Mouse (Mus musculus) activated CD4-positive, CD25-positive, alpha-beta regulatory T cell, adult 4 months (primary cell): Measurements from ENCODE around the gene Eif5a. TPM values are rescaled to one million over a fixed set of nuclear protein-coding genes. Genes with fewer than 3 reads are reported as not detected.

Experiments used
- ATAC-seq: one replicate; pipeline ENCODE4 v1.8.0; 2017
- polyA plus RNA-seq, 2 experiments: library from polyadenylated mRNA; unstranded; fragments of 100-300 nt; shearing (Covaris generic); gene quantifications; one replicate each; pipeline ENCODE4 v1.2.1; 2017

The Eif5a gene
- polyA plus RNA-seq, 2 experiments from 2014 or later = 1,092 to 1,351 TPM

DNA sequence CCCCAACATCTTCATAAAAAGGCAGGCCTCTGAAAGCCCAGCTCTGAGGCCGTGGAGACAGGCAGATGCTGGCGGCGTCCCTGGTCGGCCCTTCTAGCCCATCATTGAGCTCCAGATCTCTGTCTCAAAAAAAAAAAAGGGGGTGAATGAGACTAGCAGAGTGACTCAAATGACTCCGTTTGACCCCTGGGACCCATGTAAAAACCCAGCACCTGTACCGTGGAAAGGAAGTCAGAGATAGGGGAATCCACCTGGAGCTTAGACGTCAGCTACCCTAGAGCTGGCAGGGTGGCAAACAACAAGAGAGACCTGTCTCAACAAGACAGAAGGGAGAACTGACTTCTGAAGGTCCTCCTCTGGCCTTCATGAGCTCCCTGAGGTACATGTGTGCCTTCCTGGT is 49.9 kb downstream of the Eif5a start:
- ATAC-seq = no peak

DNA sequence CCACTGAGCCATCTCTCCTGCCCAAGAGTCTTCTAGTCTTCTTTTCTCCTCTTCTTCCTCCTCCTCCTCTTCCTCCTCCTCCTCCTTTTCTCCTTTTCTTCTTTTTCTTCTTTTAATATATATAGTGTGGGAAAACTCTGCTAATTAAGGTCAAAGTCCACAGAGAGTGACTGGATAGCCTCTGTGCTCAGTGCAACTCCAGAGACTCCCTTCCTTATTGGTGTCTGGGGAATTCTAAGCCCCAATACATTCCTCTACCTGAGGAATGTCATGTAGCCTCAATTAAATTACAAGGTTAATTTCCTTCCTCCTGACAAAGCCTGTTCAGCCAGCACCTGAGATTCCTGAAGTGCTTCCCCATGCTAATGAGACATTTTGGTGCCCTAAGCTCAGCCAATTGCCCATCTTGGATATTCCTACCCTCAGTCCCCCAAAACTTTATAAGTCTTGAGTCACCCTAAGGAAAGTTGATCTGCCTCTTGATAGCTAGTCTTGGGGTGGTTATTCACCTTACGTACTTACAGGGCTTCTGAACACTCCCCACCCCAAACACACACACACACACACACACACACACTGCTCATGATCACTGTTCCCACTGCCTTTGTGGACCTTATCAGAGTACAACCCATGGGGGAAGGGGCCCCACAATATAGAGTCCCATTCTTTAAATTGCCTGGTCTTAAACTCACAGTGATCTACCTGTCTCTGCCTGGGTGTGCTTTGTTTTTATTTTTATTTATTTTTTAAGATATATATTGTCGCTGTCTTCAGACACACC is 51.3 kb downstream of the Eif5a start:
- no peak for ATAC-seq

DNA sequence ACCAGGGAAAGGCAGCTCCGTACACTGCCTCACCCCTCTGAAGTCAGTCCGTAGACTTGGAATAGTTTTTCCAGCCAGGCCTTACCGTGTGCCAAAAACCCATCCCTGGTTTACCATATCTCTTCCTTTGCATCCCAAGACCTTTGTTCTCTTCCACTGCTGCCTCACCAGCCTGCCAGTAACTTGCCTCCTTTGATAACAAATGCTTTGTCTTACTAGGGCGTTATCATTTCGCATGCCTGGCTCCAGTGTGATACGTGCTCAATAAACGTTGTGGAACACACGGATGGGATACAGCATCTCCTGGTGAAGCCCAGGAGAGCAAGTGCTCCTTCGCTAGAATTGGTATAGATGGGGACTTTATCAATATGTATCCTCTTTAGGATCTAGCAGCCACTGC is 54.4 kb downstream of the Eif5a start:
- no peak for ATAC-seq

Other genes with a start within 250 kb of the Eif5a start
- 100 to 1,000 TPM; 202 to 297 TPM for gene Eif4a1, start 249.5 kb downstream of the Eif5a start, polyA plus RNA-seq
- gene Senp3, start 239.9 kb downstream of the Eif5a start, polyA plus RNA-seq = 10 to 100 TPM; 32.7 to 33.0 TPM
- gene Tnfsf13, start 236.2 kb downstream of the Eif5a start, polyA plus RNA-seq = not detected
- not detected for gene Tnfsf12, start 226.1 kb downstream of the Eif5a start, polyA plus RNA-seq
- not detected for gene Tnfsfm13, start 225.9 kb downstream of the Eif5a start, polyA plus RNA-seq
- 10 to 100 TPM; 24.0 to 28.8 TPM for gene Polr2a, start 163.3 kb downstream of the Eif5a start, polyA plus RNA-seq
- gene Slc35g3, start 160.0 kb downstream of the Eif5a start, polyA plus RNA-seq = not detected
- 1 to 10 TPM; 7.8 to 8.1 TPM for gene Zbtb4, start 156.0 kb downstream of the Eif5a start, polyA plus RNA-seq
- 1 to 10 TPM in 1 of 2 experiments, under 1 TPM in 1; 0.66 to 4.1 TPM for gene Chrnb1, start 126.0 kb downstream of the Eif5a start, polyA plus RNA-seq
- not detected for gene Fgf11, start 120.1 kb downstream of the Eif5a start, polyA plus RNA-seq
- not detected for gene Tmem102, start 116.3 kb downstream of the Eif5a start, polyA plus RNA-seq
- gene Gm39566, start 106.7 kb downstream of the Eif5a start, polyA plus RNA-seq = under 1 TPM in 1 of 2 experiments, not detected in 1; 0.08 TPM
- gene Spem2, start 103.5 kb downstream of the Eif5a start, polyA plus RNA-seq = not detected
- not detected for gene Spem1, start 99.8 kb downstream of the Eif5a start, polyA plus RNA-seq
- gene Nlgn2, start 84.2 kb downstream of the Eif5a start, polyA plus RNA-seq = under 1 TPM; 0.59 to 0.66 TPM
- gene Tmem256, start 83.4 kb downstream of the Eif5a start, polyA plus RNA-seq = 100 to 1,000 TPM; 127 to 138 TPM
- gene Plscr3, start 75.6 kb downstream of the Eif5a start, polyA plus RNA-seq = 10 to 100 TPM; 15.4 to 17.5 TPM
- gene Tnk1, start 63.2 kb downstream of the Eif5a start, polyA plus RNA-seq = not detected
- gene Tmem95, start 43.9 kb downstream of the Eif5a start, polyA plus RNA-seq = not detected
- under 1 TPM in 1 of 2 experiments, not detected in 1; 0.56 TPM for gene Kctd11, start 40.6 kb downstream of the Eif5a start, polyA plus RNA-seq
- 100 to 1,000 TPM; 213 to 273 TPM for gene Acap1, start 26.4 kb downstream of the Eif5a start, polyA plus RNA-seq
- gene 2810408A11Rik, start 21.0 kb downstream of the Eif5a start, polyA plus RNA-seq = 1 to 10 TPM; 1.1 to 1.2 TPM
- gene Neurl4, start 20.9 kb downstream of the Eif5a start, polyA plus RNA-seq = 1 to 10 TPM; 7.9 to 8.0 TPM
- gene Gps2, start 8.1 kb downstream of the Eif5a start, polyA plus RNA-seq = 100 to 1,000 TPM in 1 of 2 experiments, 10 to 100 TPM in 1; 90.7 to 106 TPM
- not detected for gene Ybx2, start 13.8 kb upstream of the Eif5a start, polyA plus RNA-seq
- gene Slc2a4, start 26.2 kb upstream of the Eif5a start, polyA plus RNA-seq = not detected
- not detected for gene Cldn7, start 42.8 kb upstream of the Eif5a start, polyA plus RNA-seq
- 10 to 100 TPM; 21.4 to 24.8 TPM for gene Ctdnep1, start 59.2 kb upstream of the Eif5a start, polyA plus RNA-seq
- gene Elp5, start 60.6 kb upstream of the Eif5a start, polyA plus RNA-seq = 10 to 100 TPM; 62.1 to 69.7 TPM
- 100 to 1,000 TPM; 343 to 373 TPM for gene Gabarap, start 69.2 kb upstream of the Eif5a start, polyA plus RNA-seq
- 10 to 100 TPM; 32.1 to 44.9 TPM for gene Phf23, start 73.8 kb upstream of the Eif5a start, polyA plus RNA-seq
- 1 to 10 TPM; 2.7 to 3.9 TPM for gene Dvl2, start 78.6 kb upstream of the Eif5a start, polyA plus RNA-seq
- gene Acadvl, start 93.5 kb upstream of the Eif5a start, polyA plus RNA-seq = 100 to 1,000 TPM; 107 to 139 TPM
- 10 to 100 TPM in 1 of 2 experiments, 1 to 10 TPM in 1; 9.7 to 11.6 TPM for gene Dlg4, start 95.0 kb upstream of the Eif5a start, polyA plus RNA-seq
- gene Asgr1, start 132.1 kb upstream of the Eif5a start, polyA plus RNA-seq = not detected
- gene Asgr2, start 170.7 kb upstream of the Eif5a start, polyA plus RNA-seq = not detected
- gene Mgl2, start 208.4 kb upstream of the Eif5a start, polyA plus RNA-seq = under 1 TPM in 1 of 2 experiments, not detected in 1; 0.21 TPM
- not detected for gene Clec10a, start 234.2 kb upstream of the Eif5a start, polyA plus RNA-seq